Mouse (Mus musculus) CD4-positive, CD25-positive, alpha-beta regulatory T cell, adult 4 months (primary cell): ENCODE measurements at regions not wholly inside any gene's neighbourhood (a gene's known extent, or its start where the extent isn't known, plus 50 kb on each side); places are given as distances from the start of the nearest gene placed in this dataset.
A peak's percentile ranks its signal among the peaks of the same experiment; 100 is the strongest.

ENCODE experiments used
- ATAC-seq: one replicate; pipeline ENCODE4 v1.8.0; 2017

DNA sequence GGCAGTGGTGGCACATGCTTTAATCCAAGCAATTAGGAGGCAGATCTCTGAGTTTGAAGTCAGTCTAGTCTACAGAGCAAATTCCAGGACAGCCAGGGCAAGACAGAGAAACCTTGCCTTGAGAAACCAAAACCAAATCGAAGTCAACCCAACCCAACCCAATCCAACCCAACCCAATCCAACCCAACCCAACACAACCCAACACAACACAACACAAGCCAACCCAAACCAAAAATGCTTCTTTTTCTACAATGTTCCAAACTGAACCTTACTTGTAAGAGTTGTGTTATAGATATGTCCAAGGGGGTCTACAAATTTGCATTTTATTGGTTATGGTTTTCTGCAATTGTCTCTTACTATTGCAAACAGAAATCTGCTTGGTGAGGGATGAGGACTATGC is 52.8 kb upstream of the Chodl start:
- ATAC-seq = no peak

DNA sequence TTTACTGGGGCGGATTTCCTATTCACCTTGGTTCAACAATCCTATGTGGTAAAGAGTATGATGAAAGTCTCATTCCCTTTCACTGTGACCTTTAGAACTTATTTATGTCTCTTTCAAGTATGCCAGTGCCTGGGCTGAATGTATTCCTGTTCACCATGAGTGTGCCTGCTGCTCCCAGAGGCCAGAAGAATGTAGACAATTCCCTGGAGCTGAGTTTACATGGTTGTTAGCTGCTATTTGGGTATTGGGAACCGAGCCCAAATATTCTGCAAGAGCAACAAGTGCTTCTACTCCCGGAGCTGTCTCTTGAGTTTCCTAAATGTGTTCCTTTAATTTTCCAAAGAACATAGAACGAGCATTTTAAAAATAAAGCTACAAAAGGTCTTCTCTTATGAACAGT is 71.7 kb upstream of the Chodl start:
- no peak for ATAC-seq

- no peak for ATAC-seq
These were observed 99.8 kb upstream of the Chodl start for GRCm38 (mm10) chr16:78830957-78831356.

GRCm38 (mm10) chr16:78827739-78828138 is 103.0 kb upstream of the Chodl start:
- ATAC-seq = no peak

DNA sequence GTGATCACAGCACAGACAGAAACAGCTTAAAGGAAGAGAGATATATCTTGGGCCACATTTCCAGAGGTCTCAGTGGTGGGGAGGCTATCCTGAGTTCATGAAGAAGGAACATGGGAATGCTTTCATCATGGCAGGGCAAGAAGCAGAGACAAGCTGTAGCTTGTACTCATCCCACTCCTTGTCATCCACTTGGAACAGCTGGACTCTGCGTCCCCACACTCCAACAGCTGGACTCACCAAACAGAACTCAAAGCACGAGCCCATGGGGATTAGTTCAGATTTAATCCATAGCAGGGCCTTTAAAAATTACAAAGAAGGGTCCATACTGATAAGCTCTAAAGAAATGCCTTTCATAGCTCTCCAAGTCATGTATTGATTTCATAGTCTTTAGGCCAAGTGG is 140.7 kb upstream of the Chodl start:
- ATAC-seq = no peak

GRCm38 (mm10) chr16:78759226-78759625 is 171.5 kb upstream of the Chodl start:
- no peak for ATAC-seq

DNA sequence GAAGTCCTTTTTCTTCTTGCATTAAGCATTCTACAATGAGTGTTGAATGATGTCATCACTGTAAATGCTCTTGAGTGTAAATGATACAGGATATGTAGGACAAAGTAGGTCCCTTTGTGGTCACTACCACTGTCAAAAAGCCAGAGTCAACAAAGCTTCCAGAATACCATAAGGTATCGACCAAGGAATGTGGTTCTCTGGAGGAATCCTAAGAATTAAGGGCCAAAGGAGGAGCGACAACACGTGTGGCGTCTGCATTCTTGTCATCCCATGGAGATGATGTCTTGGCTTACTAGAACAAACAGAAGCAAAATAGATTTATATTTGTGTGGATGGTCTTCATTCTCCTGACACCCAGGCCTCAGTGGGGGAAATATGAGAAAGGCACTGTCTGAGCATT is 161.4 kb upstream of the D16Ertd472e start:
- ATAC-seq = no peak

- no peak for ATAC-seq
These were observed 154.3 kb upstream of the D16Ertd472e start for GRCm38 (mm10) chr16:78730583-78731501.

- ATAC-seq = no peak
These were observed 149.0 kb upstream of the D16Ertd472e start for GRCm38 (mm10) chr16:78725541-78725940.

- no peak for ATAC-seq
These were observed 133.4 kb upstream of the D16Ertd472e start for GRCm38 (mm10) chr16:78709943-78710342.

- ATAC-seq = no peak
These were observed 131.1 kb upstream of the D16Ertd472e start for GRCm38 (mm10) chr16:78707566-78707965.

- ATAC-seq = no peak
These were observed 130.7 kb upstream of the D16Ertd472e start for GRCm38 (mm10) chr16:78707165-78707564.

- ATAC-seq = no peak
These were observed 121.2 kb upstream of the D16Ertd472e start for GRCm38 (mm10) chr16:78697514-78698209.

GRCm38 (mm10) chr16:78688251-78688650 is 111.7 kb upstream of the D16Ertd472e start:
- ATAC-seq = no peak

DNA sequence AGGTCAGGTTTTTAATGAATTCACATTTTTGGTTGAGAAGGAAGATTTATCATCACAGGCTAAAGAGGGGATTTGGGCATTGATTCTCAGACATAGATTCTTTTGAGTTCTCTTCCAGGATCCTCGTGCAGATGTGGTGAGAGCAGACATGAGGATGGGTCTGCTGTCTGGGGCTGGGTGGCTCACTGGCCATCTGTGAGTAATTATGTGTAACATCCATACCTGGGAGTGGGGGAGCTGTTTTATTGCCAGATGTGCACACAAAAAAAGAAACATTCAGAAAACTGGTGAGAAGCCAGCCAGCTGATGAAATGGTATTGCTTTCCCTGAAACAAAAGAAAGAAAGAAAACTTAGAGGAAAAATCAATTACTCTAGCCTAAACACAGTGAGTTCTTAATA is 108.7 kb upstream of the D16Ertd472e start:
- ATAC-seq = no peak

- ATAC-seq = no peak
These were observed 107.5 kb upstream of the D16Ertd472e start for GRCm38 (mm10) chr16:78684031-78684430.

- no peak for ATAC-seq
These were observed 84.6 kb upstream of the D16Ertd472e start for GRCm38 (mm10) chr16:78661126-78661525.

DNA sequence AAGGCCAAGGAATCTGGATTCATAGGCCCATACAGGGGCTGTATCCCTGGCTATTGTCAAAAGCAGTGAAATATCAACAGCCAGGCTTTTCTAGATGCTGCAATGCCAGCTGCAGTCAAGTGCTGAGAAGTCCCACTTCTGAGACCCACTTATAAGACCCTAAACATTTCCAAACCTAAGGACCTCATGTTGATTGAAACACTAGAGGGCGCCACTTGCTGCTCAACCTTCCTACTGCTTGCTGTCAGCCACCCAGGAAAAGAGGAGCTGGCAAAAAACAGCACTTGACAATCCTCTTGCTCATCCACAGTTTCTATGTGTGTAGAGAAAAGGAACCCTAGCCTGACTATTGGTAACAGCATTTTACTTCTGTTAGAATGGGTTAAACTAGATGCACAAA is 68.2 kb upstream of the D16Ertd472e start:
- ATAC-seq = no peak

DNA sequence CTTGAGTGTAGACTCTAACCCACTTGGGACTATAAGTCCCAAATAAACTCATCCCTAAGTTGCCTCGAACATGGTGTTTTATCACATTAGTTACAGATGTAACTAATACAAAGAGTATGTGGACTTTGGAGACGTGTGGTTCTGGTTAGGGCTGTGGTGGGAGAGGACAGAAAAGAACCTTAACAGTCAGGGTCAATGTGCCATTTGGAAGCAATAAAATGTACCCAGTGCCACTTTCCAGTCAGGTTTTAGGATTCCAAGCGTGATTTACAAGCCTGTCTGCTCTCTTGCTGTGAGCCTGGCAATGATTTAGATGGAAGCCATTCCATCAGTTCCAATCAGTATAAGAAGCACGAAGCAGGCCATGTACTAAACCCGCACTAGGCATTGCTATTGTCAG is 65.2 kb upstream of the D16Ertd472e start:
- no peak for ATAC-seq

GRCm38 (mm10) chr16:78641205-78641604 is 64.7 kb upstream of the D16Ertd472e start:
- no peak for ATAC-seq

DNA sequence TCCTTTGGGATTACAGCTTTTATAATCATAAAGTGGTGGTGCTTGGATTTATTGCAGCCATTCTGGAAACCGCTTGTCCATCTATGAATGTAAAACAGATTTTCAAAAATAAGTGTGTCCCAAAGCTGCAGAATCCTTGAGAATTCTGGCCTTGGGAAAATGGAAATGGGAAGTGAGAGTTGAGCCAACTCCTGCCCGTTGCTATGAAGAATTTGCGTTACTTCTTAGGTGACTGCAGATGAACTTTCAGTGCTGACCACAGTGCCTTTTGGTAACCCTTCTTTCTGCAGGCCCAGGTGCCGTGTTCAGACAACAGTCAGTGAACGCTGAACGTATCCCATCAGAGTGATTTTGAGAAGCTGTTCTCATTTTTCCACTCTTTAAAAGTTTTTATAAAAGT is 60.9 kb upstream of the D16Ertd472e start:
- ATAC-seq = no peak

DNA sequence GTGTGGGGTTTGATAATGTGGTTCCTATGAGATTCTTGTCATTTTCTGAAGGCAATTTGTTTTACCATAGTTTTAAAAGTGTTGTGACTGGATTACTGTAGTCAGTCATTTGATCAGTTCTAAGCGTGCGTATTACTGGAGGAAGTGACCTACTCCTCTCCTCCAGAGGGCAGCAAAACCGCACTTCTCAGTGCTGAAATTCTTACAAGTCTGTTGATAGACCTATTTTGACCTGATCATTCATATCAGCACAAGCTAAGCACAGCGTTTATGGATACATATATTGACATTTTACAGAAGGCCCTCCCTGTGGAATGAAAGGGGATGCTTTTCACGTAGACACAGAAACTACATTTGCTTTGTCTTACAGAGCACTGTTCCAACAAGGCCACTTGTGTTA is 60.5 kb upstream of the D16Ertd472e start:
- ATAC-seq = peak; percentile 56

GRCm38 (mm10) chr16:78635774-78636173 is 59.3 kb upstream of the D16Ertd472e start:
- no peak for ATAC-seq

DNA sequence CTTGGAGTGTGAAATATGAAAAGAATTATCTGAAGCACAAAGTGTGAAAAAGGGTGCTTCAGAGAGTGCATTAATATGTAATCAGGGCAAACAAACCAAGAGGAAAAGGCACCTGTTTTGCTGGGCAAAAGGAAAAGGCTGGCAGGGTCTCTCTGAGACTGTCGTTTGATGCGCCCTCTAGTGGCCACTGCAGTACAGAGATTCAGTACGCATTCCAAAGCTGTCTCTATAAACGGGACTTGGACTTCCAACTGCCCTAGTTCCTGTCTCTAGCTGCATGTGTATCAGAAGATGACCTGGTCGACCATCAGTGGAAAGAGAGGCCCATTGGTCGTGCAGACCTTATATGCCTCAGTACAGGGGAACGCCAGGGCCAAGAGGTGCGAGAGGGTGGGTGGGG is 58.7 kb upstream of the D16Ertd472e start:
- peak; percentile 90 for ATAC-seq
